Mouse (Mus musculus) brain, adult 2 months (tissue): Measurements from ENCODE around the gene Cep162.

Experiments used
- DNase-seq: peaks from one replicate; pipeline ENCODE4 v3.0.0; 2011; ENCODE audit warnings: low read depth, low spot score

The Cep162 gene

GRCm38 (mm10) chr9:87254903-87255695, at the start of gene Cep162:
Cep162 (minus strand) TSS chr9:87255536.
- DNase-seq = peak; percentile 94

- no peak for DNase-seq
These were observed 47.9 kb upstream of the Cep162 start for GRCm38 (mm10) chr9:87303196-87303595.

GRCm38 (mm10) chr9:87298900-87299299, 43.6 kb upstream of the Cep162 start:
- DNase-seq = peak; percentile 60

- peak; percentile 13 for DNase-seq
These were observed 42.2 kb upstream of the Cep162 start for GRCm38 (mm10) chr9:87297522-87297921.

- DNase-seq = no peak
These were observed 327 bp upstream of the Cep162 start for GRCm38 (mm10) chr9:87255696-87256030.

- DNase-seq = peak; percentile 27
These were observed 7.2 kb downstream of the Cep162 start for GRCm38 (mm10) chr9:87248118-87248517.

GRCm38 (mm10) chr9:87247678-87248077, 7.7 kb downstream of the Cep162 start:
- DNase-seq = no peak

GRCm38 (mm10) chr9:87213204-87213603, 42.1 kb downstream of the Cep162 start:
- no peak for DNase-seq

GRCm38 (mm10) chr9:87210830-87211339, 44.5 kb downstream of the Cep162 start:
- DNase-seq = no peak

GRCm38 (mm10) chr9:87202431-87202830, 52.9 kb downstream of the Cep162 start:
- peak; percentile 82 for DNase-seq

GRCm38 (mm10) chr9:87200919-87201318, 54.4 kb downstream of the Cep162 start:
- peak; percentile 68 for DNase-seq

GRCm38 (mm10) chr9:87200426-87200825, 54.9 kb downstream of the Cep162 start:
- DNase-seq = no peak

GRCm38 (mm10) chr9:87198036-87198435, 57.3 kb downstream of the Cep162 start:
- DNase-seq = peak; percentile 84

GRCm38 (mm10) chr9:87197277-87197676, 58.1 kb downstream of the Cep162 start:
- DNase-seq = peak; percentile 43

- no peak for DNase-seq
These were observed 61.6 kb downstream of the Cep162 start for GRCm38 (mm10) chr9:87193721-87194120.

- DNase-seq = no peak
These were observed 68.0 kb downstream of the Cep162 start for GRCm38 (mm10) chr9:87187336-87187735.

- DNase-seq = no peak
These were observed 73.1 kb downstream of the Cep162 start for GRCm38 (mm10) chr9:87182231-87182630.

- no peak for DNase-seq
These were observed 76.8 kb downstream of the Cep162 start for GRCm38 (mm10) chr9:87178534-87178933.

- no peak for DNase-seq
These were observed 83.8 kb downstream of the Cep162 start for GRCm38 (mm10) chr9:87171517-87171916.

GRCm38 (mm10) chr9:87170891-87171290, 84.4 kb downstream of the Cep162 start:
- DNase-seq = no peak

- no peak for DNase-seq
These were observed 86.2 kb downstream of the Cep162 start for GRCm38 (mm10) chr9:87169144-87169543.

GRCm38 (mm10) chr9:87168051-87168450, 87.3 kb downstream of the Cep162 start:
- no peak for DNase-seq
